Mouse (Mus musculus) erythroblast, adult 5-6 weeks (primary cell): ENCODE results near the gene Ccdc63. TPM values are rescaled to one million over a fixed set of nuclear protein-coding genes. Genes with fewer than 3 reads are reported as not detected.

Source experiments
- ATAC-seq: replicated peaks from 2 replicates; pipeline ENCODE4 v1.8.0; 2016; ENCODE audit warnings: moderate number of reproducible peaks, mild to moderate bottlenecking, moderate TSS enrichment, inconsistent platforms; ENCODE audit not compliant: poor library complexity, low FRiP score, severe bottlenecking
- total RNA-seq, 2 experiments: library from RNA; stranded (forward) in 1 of 2; stranded (reverse) in 1 of 2; fragments of 150-400 nt in 1 of 2; fragments of 200-764, 138-1000 nt in 1 of 2; gene quantifications; 2 replicates each; pipeline versions ENCODE4 v1.2.3 to v1.2.4; 2015 to 2017; ENCODE audit warnings: low replicate concordance in 2 of 2

Ccdc63 gene
- total RNA-seq, 2 experiments from 2014 or later, result not detected

- ATAC-seq, result no peak
Observed at GRCm38 (mm10) chr5:122059060-122060017, 81.3 kb downstream of the Ccdc63 start.

Other genes starting within 250 kb of the Ccdc63 start
- not detected in 2 replicates for gene Cux2, start 90.7 kb downstream of the Ccdc63 start, total RNA-seq (2015; ENCODE audit: low replicate concordance)
- 0.17 TPM in 1 of 2 replicates, not detected in the other for gene Cux2, start 90.7 kb downstream of the Ccdc63 start, total RNA-seq (2017; ENCODE audit: low replicate concordance)
- gene Myl2, start 39.9 kb downstream of the Ccdc63 start, total RNA-seq (2015; ENCODE audit: low replicate concordance), result not detected in 2 replicates
- gene Myl2, start 39.9 kb downstream of the Ccdc63 start, total RNA-seq (2017; ENCODE audit: low replicate concordance), result 1.1 TPM in 1 of 2 replicates, not detected in the other
- 141 and 170 TPM in 2 replicates for gene Ppp1cc, start 17.5 kb upstream of the Ccdc63 start, total RNA-seq (2015; ENCODE audit: low replicate concordance)
- gene Ppp1cc, start 17.5 kb upstream of the Ccdc63 start, total RNA-seq (2017; ENCODE audit: low replicate concordance), result 94.2 and 102 TPM in 2 replicates
- 25.4 and 25.9 TPM in 2 replicates for gene Hvcn1, start 66.0 kb upstream of the Ccdc63 start, total RNA-seq (2015; ENCODE audit: low replicate concordance)
- 18.5 and 37.0 TPM in 2 replicates for gene Hvcn1, start 66.0 kb upstream of the Ccdc63 start, total RNA-seq (2017; ENCODE audit: low replicate concordance)
- gene Tctn1, start 123.6 kb upstream of the Ccdc63 start, total RNA-seq (2015; ENCODE audit: low replicate concordance), result 0.42 TPM in 1 of 2 replicates, not detected in the other
- gene Tctn1, start 123.6 kb upstream of the Ccdc63 start, total RNA-seq (2017; ENCODE audit: low replicate concordance), result 3.6 and 5.9 TPM in 2 replicates
- gene Pptc7, start 143.5 kb upstream of the Ccdc63 start, total RNA-seq (2015; ENCODE audit: low replicate concordance), result 2.1 and 2.9 TPM in 2 replicates
- gene Pptc7, start 143.5 kb upstream of the Ccdc63 start, total RNA-seq (2017; ENCODE audit: low replicate concordance), result 1.4 and 4.0 TPM in 2 replicates
- gene Rad9b, start 213.4 kb upstream of the Ccdc63 start, total RNA-seq (2015; ENCODE audit: low replicate concordance), result 1.5 TPM in 1 of 2 replicates, not detected in the other
- 0.56 TPM in 1 of 2 replicates, not detected in the other for gene Rad9b, start 213.4 kb upstream of the Ccdc63 start, total RNA-seq (2017; ENCODE audit: low replicate concordance)
- 43.9 and 44.2 TPM in 2 replicates for gene Vps29, start 213.5 kb upstream of the Ccdc63 start, total RNA-seq (2015; ENCODE audit: low replicate concordance)
- 19.8 and 23.4 TPM in 2 replicates for gene Vps29, start 213.5 kb upstream of the Ccdc63 start, total RNA-seq (2017; ENCODE audit: low replicate concordance)
- gene Gpn3, start 231.1 kb upstream of the Ccdc63 start, total RNA-seq (2015; ENCODE audit: low replicate concordance), result 21.1 and 35.9 TPM in 2 replicates
- gene Gpn3, start 231.1 kb upstream of the Ccdc63 start, total RNA-seq (2017; ENCODE audit: low replicate concordance), result 25.0 and 53.7 TPM in 2 replicates
- gene Fam216a, start 231.5 kb upstream of the Ccdc63 start, total RNA-seq (2015; ENCODE audit: low replicate concordance), result 6.5 and 9.0 TPM in 2 replicates
- gene Fam216a, start 231.5 kb upstream of the Ccdc63 start, total RNA-seq (2017; ENCODE audit: low replicate concordance), result 5.9 and 6.4 TPM in 2 replicates